ENCODE assay signal across 8 mouse cellular contexts in the genomic region with DNA sequence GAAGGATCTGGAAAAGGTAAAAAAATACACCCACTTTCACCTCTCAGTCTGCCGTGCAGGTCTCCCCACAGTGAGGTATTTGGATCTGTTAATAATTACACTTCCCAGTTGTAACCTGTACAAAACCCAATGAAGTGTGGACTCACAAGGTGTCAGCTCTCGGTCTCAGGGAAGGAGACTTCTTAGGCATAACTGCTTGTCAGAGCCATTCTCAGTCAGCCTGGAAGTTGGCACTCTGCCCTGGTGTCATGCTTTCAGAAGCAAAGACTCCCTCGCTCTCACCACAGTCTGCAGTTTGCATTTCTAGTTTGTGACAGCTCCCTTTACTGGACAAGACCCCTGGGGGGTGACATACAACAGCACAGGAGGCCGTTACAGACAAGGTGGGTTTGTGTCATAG. TPM values are rescaled to one million over a fixed set of nuclear protein-coding genes. Genes with fewer than 3 reads are reported as not detected.
DNase-seq lines count a peak whose midpoint lies in the region; ATAC-seq and TF ChIP-seq lines count a peak whose summit lies in the region.

No protein-coding gene starts in this region.

- H3K36me3 ChIP-seq in heart, embryonic 13.5 days: no peaks in the 10 kb centered on the region
- H3K36me3 ChIP-seq in kidney, postnatal 0 days (ENCODE audit: insufficient read depth, low read length): no peaks in the 10 kb centered on the region

- peak overlapping the region; percentile 4; the same call in 1 of the 2 replicates for H3K4me2 ChIP-seq in heart, embryonic 13.5 days
- H3K4me2 ChIP-seq in kidney, postnatal 0 days (ENCODE audit: low read length): peak overlapping the region; percentile 6; the same call in 1 of the 2 replicates

- H3K27ac ChIP-seq in heart, embryonic 13.5 days (replicated peaks): peak overlapping the region; percentile 83
- peak overlapping the region; percentile 90 for H3K27ac ChIP-seq in kidney, postnatal 0 days

- TF ChIP-seq CTCF in kidney, postnatal 0 days (IDR thresholded peaks at IDR 0.05; ENCODE audit: low read depth): no peak

- peak; percentile 26 to 61 for DNase-seq in heart, adult 18-20 months
- no peak for DNase-seq in heart, adult 9 months (ENCODE audit: low spot score in 2 of 2)
- DNase-seq in adrenal gland, postnatal 36 days: peak; percentile 44 to 63
- DNase-seq in kidney, postnatal 0 days (ENCODE audit: low spot score): peak; percentile 76
- no peak for DNase-seq in frontal cortex, postnatal 10 days (ENCODE audit: low spot score in 2 of 2)
- no peak for DNase-seq in spleen, postnatal 10 days (ENCODE audit: low spot score in 2 of 2)
- DNase-seq in right cerebral cortex, adult 2 months (ENCODE audit: low spot score in 2 of 2): no peak

- no peak for ATAC-seq in heart, embryonic 13.5 days (ENCODE audit: extremely low read depth, insufficient number of reproducible peaks, low FRiP score, low TSS enrichment)
- ATAC-seq in kidney, postnatal 0 days (replicated peaks; ENCODE audit: low FRiP score, low read depth): peak; percentile 89

- no peak overlapping the region for H3K9ac ChIP-seq in heart, embryonic 13.5 days
- H3K9ac ChIP-seq in kidney, postnatal 0 days (ENCODE audit: low read depth, low read length): 0 out of 2 replicates have a peak overlapping the region, but pooled peaks have one; percentile 31

- H3K27me3 ChIP-seq in heart, embryonic 13.5 days (replicated peaks): no peaks in the 10 kb centered on the region
- no peaks in the 10 kb centered on the region for H3K27me3 ChIP-seq in kidney, postnatal 0 days (ENCODE audit: insufficient read depth, low read length)

- H3K9me3 ChIP-seq in heart, embryonic 13.5 days: no peaks in the 10 kb centered on the region
- H3K9me3 ChIP-seq in kidney, postnatal 0 days (replicated peaks; ENCODE audit: low read length): no peaks in the 10 kb centered on the region

- H3K4me3 ChIP-seq in heart, embryonic 13.5 days: no peak overlapping the region
- H3K4me3 ChIP-seq in kidney, postnatal 0 days (replicated peaks; ENCODE audit: low read depth, low read length): no peak overlapping the region

- WGBS in heart, embryonic 13.5 days: 20% methylated on average over 4 of the region's 4 CpGs
- WGBS in kidney, postnatal 0 days: 23% methylated on average over 4 of the region's 4 CpGs

- peaks cover 65% of the 10 kb centered on the region for H3K4me1 ChIP-seq in heart, embryonic 13.5 days
- peaks cover 41% of the 10 kb centered on the region for H3K4me1 ChIP-seq in kidney, postnatal 0 days (replicated peaks; ENCODE audit: insufficient read depth, low read length)

RNA-seq across cellular contexts. Expression of a gene that starts 15.5 kb away (rescaled TPM):
- 10 to 100 TPM; 49.0 to 52.5 TPM for total RNA-seq in heart, adult 18-20 months (2021)
- total RNA-seq in adrenal gland, postnatal 36 days (2021): 100 to 1,000 TPM in 1 of 2 experiments, 10 to 100 TPM in 1; 67.3 to 109 TPM
- polyA plus RNA-seq in heart, embryonic 13.5 days (2015; fragmentation: Nextera tagmentation; extraction: Ambion mirVana): 54.6 and 59.0 TPM in 2 replicates
- 96.4 and 102 TPM in 2 replicates for polyA plus RNA-seq in kidney, postnatal 0 days (2015; fragmentation: Nextera tagmentation; extraction: Ambion mirVana)

RNA-seq across cellular contexts. Expression of a gene that starts 16.8 kb away (rescaled TPM):
- total RNA-seq in heart, adult 18-20 months (2021): 1 to 10 TPM; 4.7 to 6.0 TPM
- 1 to 10 TPM; 3.0 to 5.5 TPM for total RNA-seq in adrenal gland, postnatal 36 days (2021)
- polyA plus RNA-seq in heart, embryonic 13.5 days (2015; fragmentation: Nextera tagmentation; extraction: Ambion mirVana): 4.4 and 4.7 TPM in 2 replicates
- 3.3 and 4.1 TPM in 2 replicates for polyA plus RNA-seq in kidney, postnatal 0 days (2015; fragmentation: Nextera tagmentation; extraction: Ambion mirVana)

Comparison
In these comparisons a context has a peak if more than half of its experiments do, and no peak if none do; other contexts are left out.
1. DNase-seq: peak in heart, adult 18-20 months (2 of 2), adrenal gland, postnatal 36 days (2 of 2) and kidney, postnatal 0 days (single experiment); none in heart, adult 9 months (0 of 2), frontal cortex, postnatal 10 days (0 of 2), spleen, postnatal 10 days (0 of 2) and right cerebral cortex, adult 2 months (0 of 2).